Mouse (Mus musculus) olfactory bulb, adult 2 months (tissue): ENCODE data around the gene Gpr132.

ENCODE experiments used
- CTCF ChIP-seq: fragments of 200-500 bp; IDR thresholded peaks from 2 replicates; pipeline ENCODE4 v1.5.1; 2012; ENCODE audit warnings: low read depth, mild to moderate bottlenecking, low read length, moderate library complexity; ENCODE audit not compliant: insufficient read depth
- POLR2A ChIP-seq: fragments of 200-500 bp; IDR thresholded peaks from 2 replicates; pipeline ENCODE4 v1.6.1; 2012; ENCODE audit warnings: mild to moderate bottlenecking, low read depth, low read length, moderate library complexity; ENCODE audit not compliant: insufficient read depth

- TF ChIP-seq POLR2A (no peak), CTCF (no peak)
Measured at GRCm38 (mm10) chr12:112854610-112855333, 13.3 kb downstream of the Gpr132 start.
